Mouse (Mus musculus): ENCODE data around the gene Gm20388. TPM values are rescaled to one million over a fixed set of nuclear protein-coding genes. Genes with fewer than 3 reads are reported as not detected.

Gm20388 gene
- total and polyA plus RNA-seq, 3 experiments = 0.02 to 0.05 TPM; not detected in 1

DNA sequence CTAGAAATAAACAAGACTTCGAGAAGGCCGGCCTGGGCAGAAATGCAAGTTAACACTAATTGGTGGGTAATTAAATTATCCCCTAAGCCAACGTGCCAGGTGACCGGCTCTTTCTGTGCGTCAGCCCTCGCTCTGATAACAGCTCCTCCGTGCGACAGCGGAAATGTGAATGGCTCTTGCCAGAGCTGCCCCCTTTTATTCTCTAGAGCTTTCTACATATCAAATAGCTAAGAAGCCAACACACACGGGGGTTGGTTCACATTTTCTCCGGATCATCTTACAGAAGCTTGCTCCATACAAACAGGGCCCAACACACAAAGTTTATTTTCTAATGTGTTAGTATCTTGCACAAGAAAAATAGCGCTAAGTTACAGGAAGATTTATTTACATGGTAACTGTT lies 1481.1 kb downstream of the Gm20388 start:
- Histone ChIP-seq H3K9me3 (replicated peaks) (peaks cover 83% of the 10 kb centered on the region), H3K36me3 (replicated peaks) (no peaks in the 10 kb centered on the region), H3K4me1 (ENCODE audit: insufficient read depth, low read depth, low read length) (no peaks in the 10 kb centered on the region), H3K27me3 (ENCODE audit: insufficient read depth, low read length) (no peaks in the 10 kb centered on the region), H3K4me3 (ENCODE audit: low read depth, low read length) (no peak overlapping the region)
- ATAC-seq (ENCODE audit: extremely low read depth, insufficient number of reproducible peaks, low FRiP score, poor library complexity, severe bottlenecking) = no peak
- TF ChIP-seq POLR2AphosphoS5 (IDR thresholded peaks at IDR 0.05; ENCODE audit: insufficient replicate concordance, low read depth, low read length) (no peak), TAL1 (conservative IDR thresholded peaks at IDR 0.05; ENCODE audit: low read depth, low read length) (no peak), GATA2 (IDR thresholded peaks at IDR 0.05; ENCODE audit: borderline replicate concordance, low read depth, low read length) (no peak), CTCF (IDR thresholded peaks at IDR 0.05; ENCODE audit: low read depth, low read length) (no peak), GATA1 (IDR thresholded peaks at IDR 0.05; ENCODE audit: borderline replicate concordance, low read length) (no peak)
- DNase-seq (ENCODE audit: low spot score) = no peak

DNA sequence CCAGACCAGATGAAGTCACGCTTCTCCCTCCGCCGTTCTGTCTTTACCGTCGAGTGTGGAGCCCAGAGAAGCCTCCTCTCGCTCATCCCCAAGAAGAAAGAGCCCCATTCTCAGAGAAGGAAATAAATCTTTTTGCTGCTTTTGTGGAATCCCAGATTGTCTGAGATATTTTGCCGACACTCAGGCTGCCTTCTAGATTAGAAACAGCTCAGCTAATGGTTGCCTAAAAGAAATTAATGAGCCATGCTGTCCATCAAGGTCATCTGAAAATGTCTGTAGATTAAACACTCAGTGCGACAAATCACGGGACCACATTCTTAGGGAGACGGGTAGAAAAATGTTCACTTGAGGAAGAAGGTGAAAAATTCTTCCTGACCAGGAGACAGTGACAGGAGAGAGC lies 1481.8 kb downstream of the Gm20388 start:
- TF ChIP-seq POLR2AphosphoS5 (IDR thresholded peaks at IDR 0.05; ENCODE audit: insufficient replicate concordance, low read depth, low read length) (no peak), GATA2 (IDR thresholded peaks at IDR 0.05; ENCODE audit: borderline replicate concordance, low read depth, low read length) (no peak), TAL1 (conservative IDR thresholded peaks at IDR 0.05; ENCODE audit: low read depth, low read length) (no peak), CTCF (IDR thresholded peaks at IDR 0.05; ENCODE audit: low read depth, low read length) (no peak), GATA1 (IDR thresholded peaks at IDR 0.05; ENCODE audit: borderline replicate concordance, low read length) (no peak)
- H3K36me3 ChIP-seq (replicated peaks) = no peaks in the 10 kb centered on the region
- ATAC-seq (ENCODE audit: extremely low read depth, insufficient number of reproducible peaks, low FRiP score, poor library complexity, severe bottlenecking) (no peak), DNase-seq (ENCODE audit: low spot score) (no peak)
- H3K4me3 ChIP-seq (ENCODE audit: low read depth, low read length) = no peak overlapping the region
- H3K27me3 ChIP-seq (ENCODE audit: insufficient read depth, low read length) = no peaks in the 10 kb centered on the region
- peaks cover 82% of the 10 kb centered on the region for H3K9me3 ChIP-seq (replicated peaks)
- H3K4me1 ChIP-seq (ENCODE audit: insufficient read depth, low read depth, low read length) = no peaks in the 10 kb centered on the region

DNA sequence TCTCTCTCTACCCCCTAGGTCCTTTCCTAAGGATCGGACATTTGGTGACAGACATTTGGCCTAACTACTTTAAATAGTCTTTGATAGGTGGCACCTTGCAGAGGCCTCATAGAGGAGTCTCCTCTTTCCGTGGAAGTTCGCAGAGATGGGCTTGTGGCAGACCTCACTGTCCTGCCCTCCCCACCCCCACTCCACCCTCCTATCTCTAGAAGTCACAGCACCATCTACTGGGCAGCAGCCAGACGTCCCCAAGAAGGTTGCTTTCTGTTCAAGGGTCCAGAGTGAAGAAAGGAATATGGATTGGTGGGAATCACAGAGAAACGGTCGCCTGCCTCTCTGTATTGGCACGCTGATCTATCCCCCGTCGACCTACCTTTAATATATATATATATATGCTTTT lies 1482.5 kb downstream of the Gm20388 start:
- no peaks in the 10 kb centered on the region for H3K4me1 ChIP-seq (ENCODE audit: insufficient read depth, low read depth, low read length)
- no peaks in the 10 kb centered on the region for H3K27me3 ChIP-seq (ENCODE audit: insufficient read depth, low read length)
- ATAC-seq (ENCODE audit: extremely low read depth, insufficient number of reproducible peaks, low FRiP score, poor library complexity, severe bottlenecking) (no peak), DNase-seq (ENCODE audit: low spot score) (no peak)
- TF ChIP-seq GATA2 (IDR thresholded peaks at IDR 0.05; ENCODE audit: borderline replicate concordance, low read depth, low read length) (no peak), GATA1 (IDR thresholded peaks at IDR 0.05; ENCODE audit: borderline replicate concordance, low read length) (no peak), POLR2AphosphoS5 (IDR thresholded peaks at IDR 0.05; ENCODE audit: insufficient replicate concordance, low read depth, low read length) (no peak), CTCF (IDR thresholded peaks at IDR 0.05; ENCODE audit: low read depth, low read length) (no peak), TAL1 (conservative IDR thresholded peaks at IDR 0.05; ENCODE audit: low read depth, low read length) (no peak)
- H3K36me3 ChIP-seq (replicated peaks) = no peaks in the 10 kb centered on the region
- no peak overlapping the region for H3K4me3 ChIP-seq (ENCODE audit: low read depth, low read length)
- H3K9me3 ChIP-seq (replicated peaks) = peaks cover 81% of the 10 kb centered on the region

DNA sequence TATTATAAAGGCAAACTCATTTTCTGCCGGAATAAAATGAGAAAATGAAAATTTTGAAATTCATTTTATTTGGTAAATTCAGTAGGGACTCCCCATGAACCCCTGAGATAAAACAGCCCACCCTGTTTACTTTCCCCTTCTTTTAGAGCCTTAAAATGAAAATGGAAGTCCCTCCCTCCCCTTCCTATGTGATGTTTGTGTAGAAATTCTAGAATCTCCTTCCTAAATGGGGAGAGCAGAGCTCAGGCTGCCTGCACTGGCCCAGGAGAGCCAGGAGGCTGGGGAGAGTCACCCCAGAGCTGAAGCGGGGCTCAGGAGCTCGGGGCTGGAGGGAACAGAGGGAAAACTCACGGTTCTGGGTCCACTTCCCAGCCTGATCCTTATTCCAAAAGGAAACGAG lies 1484.0 kb downstream of the Gm20388 start:
- Histone ChIP-seq H3K27me3 (ENCODE audit: insufficient read depth, low read length) (no peaks in the 10 kb centered on the region), H3K36me3 (replicated peaks) (no peaks in the 10 kb centered on the region), H3K4me1 (ENCODE audit: insufficient read depth, low read depth, low read length) (no peaks in the 10 kb centered on the region), H3K9me3 (replicated peaks) (peaks cover 81% of the 10 kb centered on the region), H3K4me3 (ENCODE audit: low read depth, low read length) (no peak overlapping the region)
- ATAC-seq (ENCODE audit: extremely low read depth, insufficient number of reproducible peaks, low FRiP score, poor library complexity, severe bottlenecking) = no peak
- DNase-seq (ENCODE audit: low spot score) = no peak
- no peak for TF ChIP-seq TAL1 (conservative IDR thresholded peaks at IDR 0.05; ENCODE audit: low read depth, low read length)

DNA sequence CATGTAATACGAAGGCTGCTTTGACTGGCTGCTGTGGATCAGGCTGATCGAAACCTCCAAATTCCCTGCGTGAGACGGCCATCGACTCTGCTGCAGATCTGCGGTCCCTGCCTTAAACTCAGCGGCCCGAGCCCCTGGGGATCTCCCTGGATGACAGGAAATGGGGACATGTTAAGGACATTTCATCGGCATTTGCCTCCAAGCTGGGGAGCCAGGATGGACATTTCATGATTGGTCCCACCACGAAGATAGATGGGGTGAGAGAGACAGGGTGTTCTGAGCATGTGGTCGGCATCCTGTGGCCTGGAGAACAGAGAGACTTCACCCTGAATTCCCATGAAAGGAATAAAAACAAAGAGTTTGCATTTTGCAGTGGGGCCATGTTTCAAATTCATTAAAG lies 1484.7 kb downstream of the Gm20388 start:
- TF ChIP-seq POLR2AphosphoS5 (IDR thresholded peaks at IDR 0.05; ENCODE audit: insufficient replicate concordance, low read depth, low read length) = no peak
- no peak for TF ChIP-seq TAL1 (conservative IDR thresholded peaks at IDR 0.05; ENCODE audit: low read depth, low read length)
- TF ChIP-seq CTCF (IDR thresholded peaks at IDR 0.05; ENCODE audit: low read depth, low read length) = no peak
- TF ChIP-seq GATA2 (IDR thresholded peaks at IDR 0.05; ENCODE audit: borderline replicate concordance, low read depth, low read length) = no peak
- TF ChIP-seq GATA1 (IDR thresholded peaks at IDR 0.05; ENCODE audit: borderline replicate concordance, low read length) = no peak
- Histone ChIP-seq H3K27me3 (ENCODE audit: insufficient read depth, low read length) (no peaks in the 10 kb centered on the region), H3K4me3 (ENCODE audit: low read depth, low read length) (no peak overlapping the region), H3K4me1 (ENCODE audit: insufficient read depth, low read depth, low read length) (no peaks in the 10 kb centered on the region), H3K9me3 (replicated peaks) (peaks cover 82% of the 10 kb centered on the region), H3K36me3 (replicated peaks) (no peaks in the 10 kb centered on the region)
- DNase-seq (ENCODE audit: low spot score) (no peak), ATAC-seq (ENCODE audit: extremely low read depth, insufficient number of reproducible peaks, low FRiP score, poor library complexity, severe bottlenecking) (no peak)

DNA sequence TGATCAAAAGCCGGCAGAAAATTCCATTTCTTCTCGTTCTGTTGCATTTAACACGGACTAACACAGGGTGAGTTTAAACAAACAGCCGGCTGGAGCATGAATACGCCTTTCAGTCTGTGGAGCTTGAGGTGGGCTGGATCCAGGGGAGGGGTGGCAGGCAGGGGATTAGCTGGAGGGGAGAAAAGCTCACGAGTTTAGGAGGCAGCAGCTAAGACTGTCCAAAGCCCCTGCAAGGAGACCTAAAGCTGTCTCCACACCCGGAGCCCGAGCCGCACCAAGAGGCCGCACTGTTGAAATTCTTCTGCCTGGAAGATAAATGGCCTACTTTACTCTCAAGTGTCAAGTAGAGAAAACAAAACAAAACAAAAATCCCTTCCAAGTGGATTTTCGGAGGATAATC lies 1485.5 kb downstream of the Gm20388 start:
- TF ChIP-seq GATA2 (IDR thresholded peaks at IDR 0.05; ENCODE audit: borderline replicate concordance, low read depth, low read length) (no peak), POLR2AphosphoS5 (IDR thresholded peaks at IDR 0.05; ENCODE audit: insufficient replicate concordance, low read depth, low read length) (no peak), CTCF (IDR thresholded peaks at IDR 0.05; ENCODE audit: low read depth, low read length) (no peak), TAL1 (conservative IDR thresholded peaks at IDR 0.05; ENCODE audit: low read depth, low read length) (no peak), GATA1 (IDR thresholded peaks at IDR 0.05; ENCODE audit: borderline replicate concordance, low read length) (no peak)

DNA sequence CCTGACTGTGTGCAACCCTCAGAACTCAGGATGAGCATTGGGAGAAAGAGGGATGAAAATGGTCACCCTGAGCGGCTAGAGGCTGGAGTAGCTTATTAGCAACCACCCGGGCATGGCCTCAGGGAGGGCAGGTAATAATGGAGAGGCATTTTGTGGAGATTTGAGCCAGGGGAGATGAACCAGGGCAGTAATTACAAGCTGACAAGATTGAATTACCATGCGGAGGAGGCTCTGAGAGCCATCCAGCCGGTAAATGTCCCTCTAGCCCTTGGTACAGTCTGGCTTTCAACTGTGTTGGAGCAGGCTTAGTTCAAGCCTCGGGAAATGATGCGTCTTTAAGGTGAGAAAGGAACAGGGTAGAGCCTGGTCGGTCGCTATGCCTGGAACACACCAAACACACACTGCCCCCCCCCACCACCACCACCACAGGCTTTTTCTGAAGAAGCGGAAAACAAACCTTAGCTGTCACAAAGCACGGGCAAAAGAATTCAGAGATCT lies 1486.6 kb downstream of the Gm20388 start:
- DNase-seq (ENCODE audit: low spot score) (no peak), ATAC-seq (ENCODE audit: extremely low read depth, insufficient number of reproducible peaks, low FRiP score, poor library complexity, severe bottlenecking) (no peak)
- H3K9me3 ChIP-seq (replicated peaks) = peaks cover 82% of the 10 kb centered on the region
- TF ChIP-seq GATA2 (IDR thresholded peaks at IDR 0.05; ENCODE audit: borderline replicate concordance, low read depth, low read length) = no peak
- no peak for TF ChIP-seq POLR2AphosphoS5 (IDR thresholded peaks at IDR 0.05; ENCODE audit: insufficient replicate concordance, low read depth, low read length)
- TF ChIP-seq TAL1 (conservative IDR thresholded peaks at IDR 0.05; ENCODE audit: low read depth, low read length) = no peak
- no peak for TF ChIP-seq CTCF (IDR thresholded peaks at IDR 0.05; ENCODE audit: low read depth, low read length)
- TF ChIP-seq GATA1 (IDR thresholded peaks at IDR 0.05; ENCODE audit: borderline replicate concordance, low read length) = no peak
- H3K27me3 ChIP-seq (ENCODE audit: insufficient read depth, low read length) = no peaks in the 10 kb centered on the region
- H3K4me3 ChIP-seq (ENCODE audit: low read depth, low read length) = no peak overlapping the region
- H3K4me1 ChIP-seq (ENCODE audit: insufficient read depth, low read depth, low read length) = no peaks in the 10 kb centered on the region
- no peaks in the 10 kb centered on the region for H3K36me3 ChIP-seq (replicated peaks)

More for the DNA sequence above, 1485.5 kb downstream of the Gm20388 start:
- Histone ChIP-seq H3K36me3 (replicated peaks) (no peaks in the 10 kb centered on the region), H3K4me3 (ENCODE audit: low read depth, low read length) (no peak overlapping the region), H3K27me3 (ENCODE audit: insufficient read depth, low read length) (no peaks in the 10 kb centered on the region), H3K9me3 (replicated peaks) (peaks cover 78% of the 10 kb centered on the region), H3K4me1 (ENCODE audit: insufficient read depth, low read depth, low read length) (no peaks in the 10 kb centered on the region)
- no peak for DNase-seq (ENCODE audit: low spot score)
- no peak for ATAC-seq (ENCODE audit: extremely low read depth, insufficient number of reproducible peaks, low FRiP score, poor library complexity, severe bottlenecking)

Measured in G1E (cell line).